Mouse (Mus musculus): ENCODE results near the gene Haus5. TPM values are rescaled to one million over a fixed set of nuclear protein-coding genes. Genes with fewer than 3 reads are reported as not detected.

Gene Haus5
- polyA plus RNA-seq, 1 experiment, result 2.3 TPM

DNA sequence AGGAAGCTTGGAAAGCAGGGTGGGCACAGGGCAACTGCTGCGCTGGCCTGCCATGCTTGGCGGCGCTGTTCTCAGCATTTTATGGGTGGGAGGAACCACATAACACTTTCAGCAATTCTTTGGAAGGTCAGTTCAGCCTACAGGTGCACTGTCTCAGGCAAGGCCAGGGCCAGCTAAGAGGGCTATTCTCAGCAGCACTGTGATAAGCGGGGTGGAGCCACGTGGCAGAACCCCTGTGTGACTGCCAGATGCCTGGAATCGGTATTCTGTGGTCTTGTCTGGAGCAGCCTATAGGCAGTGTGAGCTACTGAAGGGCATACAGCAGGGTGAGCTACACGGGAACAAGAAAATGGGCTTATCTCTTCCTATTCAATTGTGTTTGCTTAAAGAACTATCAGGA is 54.8 kb downstream of the Haus5 start:
- Histone ChIP-seq H3K4me3 (ENCODE audit: insufficient read depth, low read depth, low read length) (no peak overlapping the region), H3K27ac (replicated peaks; ENCODE audit: low read depth, low read length) (no peak overlapping the region), H3K4me1 (ENCODE audit: control insufficient read depth, insufficient read depth, insufficient read length, low read length) (no peaks in the 10 kb centered on the region)

DNA sequence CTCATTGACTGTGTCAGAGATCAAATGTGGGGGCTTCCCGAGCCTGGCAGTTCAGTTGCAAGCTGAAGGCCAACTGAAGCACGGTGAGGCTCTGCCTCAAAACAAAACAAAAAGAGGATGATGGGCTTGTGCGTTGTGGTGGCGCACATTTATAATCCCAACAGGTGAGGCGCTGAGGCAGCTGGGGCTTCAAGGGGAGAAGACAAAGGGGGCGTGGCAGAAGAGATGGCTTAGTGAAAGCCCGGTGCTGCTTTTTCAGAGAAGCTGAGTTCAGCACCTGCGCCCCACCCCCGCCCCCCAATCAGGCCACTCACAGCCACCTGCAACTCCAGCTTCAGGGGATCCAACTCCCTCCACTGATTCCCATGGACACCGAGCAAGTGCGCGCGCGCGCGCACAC is 56.3 kb downstream of the Haus5 start:
- no peak overlapping the region for H3K4me3 ChIP-seq (ENCODE audit: insufficient read depth, low read depth, low read length)

DNA sequence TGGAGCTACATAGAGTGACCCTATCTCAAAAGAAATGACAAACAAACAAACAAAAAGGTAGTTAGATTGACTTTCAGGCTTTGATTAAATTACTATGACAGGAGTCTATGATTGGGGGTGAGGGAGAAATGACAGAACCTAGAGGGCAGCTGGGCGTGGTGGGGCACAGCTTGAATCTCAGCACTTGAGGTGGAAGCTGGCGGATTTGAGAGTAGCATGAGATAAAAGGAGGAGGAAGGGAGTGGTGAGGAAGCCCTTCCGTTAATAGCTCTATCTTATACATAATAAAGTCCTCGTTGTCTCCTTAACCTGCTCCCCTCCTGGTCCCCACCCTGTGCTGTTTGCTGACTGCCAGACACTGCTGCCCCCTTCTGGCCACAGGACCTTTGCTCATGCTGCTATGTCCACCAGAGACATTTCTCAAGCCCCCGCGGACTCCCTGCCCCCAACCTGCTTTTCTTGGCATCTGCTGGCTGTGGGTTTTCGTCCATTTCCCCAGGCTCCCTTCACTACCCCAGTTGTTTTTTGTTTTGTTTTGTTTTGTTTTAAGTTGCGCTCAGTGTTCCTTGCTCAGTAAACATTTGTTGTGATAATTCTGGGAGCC is 57.0 kb downstream of the Haus5 start:
- Histone ChIP-seq H3K4me3 (ENCODE audit: insufficient read depth, low read depth, low read length) (no peak overlapping the region), H3K4me1 (ENCODE audit: control insufficient read depth, insufficient read depth, insufficient read length, low read length) (no peaks in the 10 kb centered on the region), H3K27ac (replicated peaks; ENCODE audit: low read depth, low read length) (no peak overlapping the region)

More for the DNA sequence above, 56.3 kb downstream of the Haus5 start:
- Histone ChIP-seq H3K27ac (replicated peaks; ENCODE audit: low read depth, low read length) (no peak overlapping the region), H3K4me1 (ENCODE audit: control insufficient read depth, insufficient read depth, insufficient read length, low read length) (no peaks in the 10 kb centered on the region)

DNA sequence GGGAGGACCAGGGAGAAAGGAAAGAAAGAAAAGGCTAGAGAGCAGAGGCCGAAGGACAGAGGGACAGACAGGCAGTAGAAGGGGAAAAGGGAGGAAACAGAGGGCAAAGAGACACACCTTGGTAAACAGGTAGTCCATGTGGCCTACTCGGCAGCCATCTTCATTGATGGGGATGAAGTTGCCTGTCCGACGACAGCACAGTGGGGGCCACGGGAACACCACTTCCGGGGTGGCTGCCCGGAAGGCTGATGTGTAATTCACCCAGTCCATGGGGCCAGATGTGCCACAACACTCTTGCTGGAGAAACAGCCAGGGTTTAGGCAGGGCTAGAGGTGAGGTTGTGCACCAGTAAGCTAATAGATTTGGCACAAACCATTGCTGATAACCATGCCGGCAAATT is 59.9 kb downstream of the Haus5 start:
- H3K4me1 ChIP-seq (ENCODE audit: control insufficient read depth, insufficient read depth, insufficient read length, low read length), result no peaks in the 10 kb centered on the region
- H3K4me3 ChIP-seq (ENCODE audit: insufficient read depth, low read depth, low read length), result no peak overlapping the region
- no peak overlapping the region for H3K27ac ChIP-seq (replicated peaks; ENCODE audit: low read depth, low read length)

DNA sequence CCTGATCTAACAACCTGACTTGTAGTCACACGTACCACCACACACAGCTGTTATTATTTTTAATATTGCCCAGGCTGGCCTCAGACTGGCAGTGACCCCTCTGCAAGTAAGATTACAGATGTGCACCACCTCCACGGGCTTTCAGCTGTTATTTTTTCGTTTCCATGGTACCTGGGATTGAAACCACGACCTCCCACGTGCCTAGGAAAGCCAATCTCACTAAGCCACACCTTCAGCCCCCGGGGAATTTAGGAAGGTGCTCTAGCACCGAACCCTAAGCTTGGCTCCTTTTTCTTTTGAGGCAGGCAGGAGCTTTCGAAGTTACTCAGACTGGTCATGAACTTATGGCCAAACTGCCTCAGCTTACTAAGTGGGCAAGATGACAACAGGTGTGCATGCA is 60.4 kb downstream of the Haus5 start:
- Histone ChIP-seq H3K27ac (replicated peaks; ENCODE audit: low read depth, low read length) (no peak overlapping the region), H3K4me3 (ENCODE audit: insufficient read depth, low read depth, low read length) (no peak overlapping the region), H3K4me1 (ENCODE audit: control insufficient read depth, insufficient read depth, insufficient read length, low read length) (no peaks in the 10 kb centered on the region)

Other genes with a start within 250 kb of the Haus5 start
- 2.5 and 2.8 TPM in 2 replicates for gene Hcst, start 245.1 kb downstream of the Haus5 start, polyA plus RNA-seq (2012; ENCODE audit: insufficient read depth, insufficient read length, missing spikeins)
- 0.67 and 1.6 TPM in 2 replicates for gene Nfkbid, start 243.3 kb downstream of the Haus5 start, polyA plus RNA-seq (2012; ENCODE audit: insufficient read depth, insufficient read length, missing spikeins)
- gene Aplp1, start 219.5 kb downstream of the Haus5 start, polyA plus RNA-seq (2012; ENCODE audit: insufficient read depth, insufficient read length, missing spikeins), result 0.44 and 0.92 TPM in 2 replicates
- not detected in 2 replicates for gene Kirrel2, start 207.3 kb downstream of the Haus5 start, polyA plus RNA-seq (2012; ENCODE audit: insufficient read depth, insufficient read length, missing spikeins)
- gene Nphs1, start 206.7 kb downstream of the Haus5 start, polyA plus RNA-seq (2012; ENCODE audit: insufficient read depth, insufficient read length, missing spikeins), result not detected in 2 replicates
- not detected in 2 replicates for gene Prodh2, start 171.4 kb downstream of the Haus5 start, polyA plus RNA-seq (2012; ENCODE audit: insufficient read depth, insufficient read length, missing spikeins)
- 0.40 TPM in 1 of 2 replicates, not detected in the other for gene Arhgap33, start 129.9 kb downstream of the Haus5 start, polyA plus RNA-seq (2012; ENCODE audit: insufficient read depth, insufficient read length, missing spikeins)
- gene Hspb6, start 112.8 kb downstream of the Haus5 start, polyA plus RNA-seq (2012; ENCODE audit: insufficient read depth, insufficient read length, missing spikeins), result 49.1 and 64.2 TPM in 2 replicates
- gene Proser3, start 112.7 kb downstream of the Haus5 start, polyA plus RNA-seq (2012; ENCODE audit: insufficient read depth, insufficient read length, missing spikeins), result 0.95 and 4.2 TPM in 2 replicates
- 19.5 and 23.1 TPM in 2 replicates for gene Lin37, start 105.2 kb downstream of the Haus5 start, polyA plus RNA-seq (2012; ENCODE audit: insufficient read depth, insufficient read length, missing spikeins)
- gene U2af1l4, start 101.7 kb downstream of the Haus5 start, polyA plus RNA-seq (2012; ENCODE audit: insufficient read depth, insufficient read length, missing spikeins), result 59.1 and 65.5 TPM in 2 replicates
- gene Gm49396, start 101.7 kb downstream of the Haus5 start, polyA plus RNA-seq (2012; ENCODE audit: insufficient read depth, insufficient read length, missing spikeins), result 0.91 and 5.5 TPM in 2 replicates
- gene Psenen, start 101.4 kb downstream of the Haus5 start, polyA plus RNA-seq (2012; ENCODE audit: insufficient read depth, insufficient read length, missing spikeins), result 177 and 187 TPM in 2 replicates
- gene Igflr1, start 99.6 kb downstream of the Haus5 start, polyA plus RNA-seq (2012; ENCODE audit: insufficient read depth, insufficient read length, missing spikeins), result not detected in 2 replicates
- gene Kmt2b, start 76.3 kb downstream of the Haus5 start, polyA plus RNA-seq (2012; ENCODE audit: insufficient read depth, insufficient read length, missing spikeins), result 7.1 and 16.1 TPM in 2 replicates
- not detected in 2 replicates for gene Zbtb32, start 66.1 kb downstream of the Haus5 start, polyA plus RNA-seq (2012; ENCODE audit: insufficient read depth, insufficient read length, missing spikeins)
- not detected in 2 replicates for gene Upk1a, start 52.1 kb downstream of the Haus5 start, polyA plus RNA-seq (2012; ENCODE audit: insufficient read depth, insufficient read length, missing spikeins)
- 5,485 and 5,752 TPM in 2 replicates for gene Cox6b1, start 38.8 kb downstream of the Haus5 start, polyA plus RNA-seq (2012; ENCODE audit: insufficient read depth, insufficient read length, missing spikeins)
- not detected in 2 replicates for gene Etv2, start 29.1 kb downstream of the Haus5 start, polyA plus RNA-seq (2012; ENCODE audit: insufficient read depth, insufficient read length, missing spikeins)
- 24.5 and 39.6 TPM in 2 replicates for gene Rbm42, start 14.7 kb downstream of the Haus5 start, polyA plus RNA-seq (2012; ENCODE audit: insufficient read depth, insufficient read length, missing spikeins)
- gene Pmis2, start 6.6 kb upstream of the Haus5 start, polyA plus RNA-seq (2012; ENCODE audit: insufficient read depth, insufficient read length, missing spikeins), result not detected in 2 replicates
- not detected in 2 replicates for gene 2200002J24Rik, start 33.9 kb upstream of the Haus5 start, polyA plus RNA-seq (2012; ENCODE audit: insufficient read depth, insufficient read length, missing spikeins)
- gene Atp4a, start 47.2 kb upstream of the Haus5 start, polyA plus RNA-seq (2012; ENCODE audit: insufficient read depth, insufficient read length, missing spikeins), result not detected in 2 replicates
- gene Tmem147, start 64.5 kb upstream of the Haus5 start, polyA plus RNA-seq (2012; ENCODE audit: insufficient read depth, insufficient read length, missing spikeins), result 209 and 275 TPM in 2 replicates
- gene Gapdhs, start 78.7 kb upstream of the Haus5 start, polyA plus RNA-seq (2012; ENCODE audit: insufficient read depth, insufficient read length, missing spikeins), result not detected in 2 replicates
- 12.3 and 18.2 TPM in 2 replicates for gene Sbsn, start 86.5 kb upstream of the Haus5 start, polyA plus RNA-seq (2012; ENCODE audit: insufficient read depth, insufficient read length, missing spikeins)
- 7.4 and 7.8 TPM in 2 replicates for gene Dmkn, start 98.8 kb upstream of the Haus5 start, polyA plus RNA-seq (2012; ENCODE audit: insufficient read depth, insufficient read length, missing spikeins)
- 11.5 and 15.2 TPM in 2 replicates for gene Krtdap, start 122.9 kb upstream of the Haus5 start, polyA plus RNA-seq (2012; ENCODE audit: insufficient read depth, insufficient read length, missing spikeins)
- 4.8 and 7.4 TPM in 2 replicates for gene Ffar2, start 158.8 kb upstream of the Haus5 start, polyA plus RNA-seq (2012; ENCODE audit: insufficient read depth, insufficient read length, missing spikeins)
- not detected in 2 replicates for gene Ffar3, start 191.2 kb upstream of the Haus5 start, polyA plus RNA-seq (2012; ENCODE audit: insufficient read depth, insufficient read length, missing spikeins)
- gene Ffar1, start 196.6 kb upstream of the Haus5 start, polyA plus RNA-seq (2012; ENCODE audit: insufficient read depth, insufficient read length, missing spikeins), result not detected in 2 replicates
- gene Cd22, start 215.3 kb upstream of the Haus5 start, polyA plus RNA-seq (2012; ENCODE audit: insufficient read depth, insufficient read length, missing spikeins), result 0.40 and 0.88 TPM in 2 replicates
- gene Mag, start 249.9 kb upstream of the Haus5 start, polyA plus RNA-seq (2012; ENCODE audit: insufficient read depth, insufficient read length, missing spikeins), result not detected in 2 replicates